Mouse (Mus musculus) heart, embryonic 16.5 days (tissue): ENCODE data around the gene Ercc6l2. TPM values are rescaled to one million over a fixed set of nuclear protein-coding genes. Genes with fewer than 3 reads are reported as not detected.
A peak's percentile ranks its signal among the peaks of the same experiment; 100 is the strongest.

Source experiments
- ATAC-seq: fragments of 200-750 bp; cut with Nextera tagmentation; replicated peaks from 2 replicates; pipeline ENCODE4 v1.8.0; 2017; ENCODE audit warnings: moderate number of reproducible peaks; ENCODE audit not compliant: insufficient read depth, low FRiP score; ENCODE audit errors: extremely low read depth
- H3K27ac ChIP-seq: fragments of 300-500 bp; sonication (generic); 2 replicates; pipeline ENCODE4 v1.5.1; 2014; ENCODE audit warnings: mild to moderate bottlenecking, low read length, control low read depth, moderate library complexity
- H3K27me3 ChIP-seq: fragments of 300-500 bp; sonication (generic); 2 replicates; pipeline ENCODE4 v1.6.1; 2014; ENCODE audit warnings: low read length, mixed read lengths; ENCODE audit not compliant: control insufficient read depth, insufficient read depth
- H3K36me3 ChIP-seq: fragments of 300-500 bp; sonication (generic); 2 replicates; pipeline ENCODE4 v1.6.1; 2014; ENCODE audit not compliant: control insufficient read depth, insufficient read depth
- H3K4me1 ChIP-seq: fragments of 300-500 bp; sonication (generic); 2 replicates; pipeline ENCODE4 v1.6.1; 2014; ENCODE audit warnings: low read length, mixed read lengths; ENCODE audit not compliant: control insufficient read depth, insufficient read depth
- H3K4me2 ChIP-seq: fragments of 300-500 bp; sonication (generic); 2 replicates; pipeline ENCODE4 v1.6.1; 2014; ENCODE audit warnings: low read depth, mild to moderate bottlenecking, control low read depth, low read length
- H3K4me3 ChIP-seq: fragments of 300-500 bp; sonication (generic); 2 replicates; pipeline ENCODE4 v1.5.1; 2014; ENCODE audit warnings: mild to moderate bottlenecking, control low read depth, low read length
- H3K9ac ChIP-seq: fragments of 300-500 bp; sonication (generic); 2 replicates; pipeline ENCODE4 v1.6.1; 2014; ENCODE audit warnings: low read length, control low read depth
- H3K9me3 ChIP-seq: fragments of 300-500 bp; sonication (generic); replicated peaks from 2 replicates; pipeline ENCODE4 v1.6.1; 2016; ENCODE audit warnings: low read length; ENCODE audit not compliant: control insufficient read depth
- WGBS: fragments of 180-500 bp; shearing (Covaris S2); extraction: QIAGEN DNeasy Blood & Tissue Kit; methylation state at CpG from one replicate; pipeline ENCODE4 v1.1.7; 2014; 5-methylcytosine and 5-hydroxymethylcytosine counted together
- polyA plus RNA-seq: library from polyadenylated mRNA; unstranded; fragments of >200 nt; fragmentation: Nextera tagmentation; extraction: Ambion mirVana; gene quantifications from 2 replicates; pipeline ENCODE4 v1.2.1, GENCODE M21; 2015

The Ercc6l2 gene
- polyA plus RNA-seq, 1 experiment from 2014 or later, result 11.7 TPM

GRCm38 (mm10) chr13:63940257-63940656 is 125.2 kb downstream of the Ercc6l2 start:
- H3K4me2 ChIP-seq, result no peak overlapping the region
- H3K4me1 ChIP-seq, result peaks cover 6% of the 10 kb centered on the region; the same call in 1 of the 2 replicates
- no peaks in the 10 kb centered on the region for H3K36me3 ChIP-seq
- H3K27me3 ChIP-seq, result no peaks in the 10 kb centered on the region
- H3K9me3 ChIP-seq, result no peaks in the 10 kb centered on the region
- ATAC-seq, result no peak
- no peak overlapping the region for H3K9ac ChIP-seq
- WGBS, result 51% methylated on average over 1 of the region's 1 CpGs
- H3K27ac ChIP-seq, result no peak overlapping the region
- H3K4me3 ChIP-seq, result no peak overlapping the region

- H3K9ac ChIP-seq, result no peak overlapping the region
- peak; percentile 83 for ATAC-seq
- H3K4me1 ChIP-seq, result peaks cover 6% of the 10 kb centered on the region; the same call in 1 of the 2 replicates
- no peaks in the 10 kb centered on the region for H3K9me3 ChIP-seq
- H3K27ac ChIP-seq, result peak overlapping the region; percentile 38; the same call in 1 of the 2 replicates
- no peaks in the 10 kb centered on the region for H3K36me3 ChIP-seq
- no peaks in the 10 kb centered on the region for H3K27me3 ChIP-seq
- no peak overlapping the region for H3K4me3 ChIP-seq
- WGBS, result 48% methylated on average over 4 of the region's 4 CpGs
- H3K4me2 ChIP-seq, result no peak overlapping the region
Observed at GRCm38 (mm10) chr13:63941170-63941569, 126.1 kb downstream of the Ercc6l2 start.

- Histone ChIP-seq H3K36me3 (no peaks in the 10 kb centered on the region), H3K4me2 (no peak overlapping the region), H3K4me1 (peaks cover 2% of the 10 kb centered on the region; the same call in 1 of the 2 replicates), H3K9me3 (no peaks in the 10 kb centered on the region), H3K27ac (no peak overlapping the region), H3K27me3 (no peaks in the 10 kb centered on the region), H3K4me3 (no peak overlapping the region), H3K9ac (no peak overlapping the region)
- 85% methylated on average over 7 of the region's 7 CpGs for WGBS
- ATAC-seq, result no peak
Observed at GRCm38 (mm10) chr13:63943605-63944004, 128.6 kb downstream of the Ercc6l2 start.

GRCm38 (mm10) chr13:63944344-63945021 is 129.4 kb downstream of the Ercc6l2 start:
- Histone ChIP-seq H3K27me3 (no peaks in the 10 kb centered on the region), H3K9me3 (no peaks in the 10 kb centered on the region), H3K4me3 (no peak overlapping the region), H3K4me1 (peaks cover 2% of the 10 kb centered on the region; the same call in 1 of the 2 replicates), H3K36me3 (no peaks in the 10 kb centered on the region), H3K27ac (no peak overlapping the region), H3K9ac (no peak overlapping the region), H3K4me2 (no peak overlapping the region)
- no peak for ATAC-seq
- 62% methylated on average over 13 of the region's 13 CpGs for WGBS

Other genes with a start within 250 kb of the Ercc6l2 start
- 5.6 and 7.9 TPM in 2 replicates for gene Ptch1, start 241.6 kb upstream of the Ercc6l2 start, polyA plus RNA-seq